Mouse (Mus musculus) heart, adult 2 months (tissue): ENCODE data around the gene 4930519P11Rik.

Source experiments
- CTCF ChIP-seq: fragments of 200-600 bp; IDR thresholded peaks from 2 replicates; pipeline ENCODE4 v1.8.1; 2022; ENCODE audit warnings: antibody characterized with exemption, mild to moderate bottlenecking, moderate library complexity
- EP300 ChIP-seq: fragments of 200-500 bp; IDR thresholded peaks from 2 replicates; pipeline ENCODE4 v1.6.1; 2011; ENCODE audit warnings: low read depth, low read length, control low read depth; ENCODE audit not compliant: insufficient read depth
- POLR2A ChIP-seq: fragments of 200-500 bp; IDR thresholded peaks from 2 replicates; pipeline ENCODE4 v1.6.1; 2011; ENCODE audit warnings: mild to moderate bottlenecking, low read depth, low read length, control low read depth; ENCODE audit not compliant: insufficient read depth

- TF ChIP-seq CTCF (no peak), POLR2A (no peak), EP300 (no peak)
Measured at GRCm38 (mm10) chr2:154651363-154651762, 38.1 kb upstream of the 4930519P11Rik start, which contains the start of gene Chmp4b.
